Mouse (Mus musculus) left cerebral cortex, postnatal 36 days (tissue): ENCODE measurements around the gene Lhx6. TPM values are rescaled to one million over a fixed set of nuclear protein-coding genes. Genes with fewer than 3 reads are reported as not detected.

Experiments
- DNase-seq, 2 experiments: peaks; one replicate each; pipeline ENCODE4 v3.0.0; 2021 to 2022; ENCODE audit warnings: low spot score in 2 of 2, mixed read lengths in 1 of 2
- intact Hi-C: fragments of 180-260 bp; cut with DNase I; formaldehyde crosslinking; loops from one replicate; pipeline ENCODE4 v1.15.1; 2025
- total RNA-seq, 2 experiments: library from RNA; stranded (reverse); gene quantifications; 2 replicates each; pipeline ENCODE4 v1.2.3; 2021

The Lhx6 gene
- total RNA-seq, 2 experiments from 2014 or later = 15.9 to 19.0 TPM

DNA sequence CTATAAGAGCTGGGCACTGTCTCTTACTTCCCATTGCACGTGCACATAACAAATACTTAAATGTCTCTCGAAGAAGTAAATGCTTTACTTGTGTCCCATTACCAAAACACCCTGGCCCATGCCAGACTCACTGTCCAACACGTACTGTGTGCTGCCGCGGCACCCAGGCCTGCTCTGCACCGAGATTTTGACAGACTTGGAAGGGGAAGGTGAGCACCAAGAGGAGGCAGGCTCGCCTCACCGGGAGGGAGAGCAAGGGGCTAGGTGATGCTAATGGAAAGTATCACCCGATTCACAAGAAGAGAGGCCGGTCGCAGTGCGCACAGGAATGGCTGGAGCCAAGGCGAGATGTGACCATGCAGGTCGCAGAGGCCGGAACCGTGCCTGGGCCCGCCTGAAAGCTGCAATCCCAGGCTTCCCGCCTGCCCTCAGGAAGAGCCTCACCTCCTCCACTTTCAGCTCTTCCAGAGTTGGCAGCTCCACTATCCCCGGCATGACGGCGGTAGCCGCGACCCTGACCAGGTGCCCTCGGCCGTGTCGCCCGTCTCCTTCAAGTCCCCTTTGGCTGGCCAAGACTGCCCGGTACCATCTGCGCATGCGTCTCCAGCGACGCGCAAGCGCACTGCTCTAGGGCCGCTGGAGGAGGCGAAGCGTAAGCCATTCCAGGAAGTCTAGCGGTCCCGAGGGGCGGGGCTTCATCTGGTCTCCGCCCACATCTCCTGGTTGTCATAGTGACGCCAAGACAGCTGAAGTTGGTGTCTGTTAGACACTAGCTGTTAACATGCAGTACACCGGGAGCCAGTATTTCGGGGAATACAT is 56.3 kb downstream of the Lhx6 start, which contains the start of the genes Ndufa8 and Morn5:
TSS of gene Ndufa8 (minus strand) at position 659 of the 819 bp plus-strand sequence.
TSS of gene Morn5 (plus strand) at position 711 of the 819 bp plus-strand sequence.
- intact Hi-C loops = loop anchor here (1.0 kb wide), 1 partner anchor 87 kb away; the partner anchor contains the start of genes Mrrf and Rbm18

DNA sequence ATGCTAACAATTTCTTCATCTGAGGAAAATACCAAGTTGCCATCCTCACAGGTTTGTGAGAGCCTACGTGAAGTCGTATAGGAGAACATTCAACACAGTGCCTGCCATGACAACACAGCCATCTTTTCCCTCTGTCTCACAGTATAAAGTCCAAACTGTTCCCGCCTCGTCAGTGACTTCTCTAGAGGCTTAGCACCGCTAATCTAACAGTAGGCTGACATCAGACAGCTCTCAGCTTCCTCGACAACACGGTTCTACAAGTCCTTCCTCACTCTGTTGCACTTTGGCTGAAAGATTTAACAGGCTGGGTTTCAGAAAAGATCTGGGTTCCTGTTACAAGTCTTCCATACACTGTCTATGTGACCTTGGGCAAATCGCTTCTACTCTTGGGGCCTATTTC is 57.0 kb downstream of the Lhx6 start:
- no peak for DNase-seq
- intact Hi-C loops = no loop called here

More for the DNA sequence above, 56.3 kb downstream of the Lhx6 start, which contains the start of the genes Ndufa8 and Morn5:
- peak; percentile 98 for DNase-seq

DNA sequence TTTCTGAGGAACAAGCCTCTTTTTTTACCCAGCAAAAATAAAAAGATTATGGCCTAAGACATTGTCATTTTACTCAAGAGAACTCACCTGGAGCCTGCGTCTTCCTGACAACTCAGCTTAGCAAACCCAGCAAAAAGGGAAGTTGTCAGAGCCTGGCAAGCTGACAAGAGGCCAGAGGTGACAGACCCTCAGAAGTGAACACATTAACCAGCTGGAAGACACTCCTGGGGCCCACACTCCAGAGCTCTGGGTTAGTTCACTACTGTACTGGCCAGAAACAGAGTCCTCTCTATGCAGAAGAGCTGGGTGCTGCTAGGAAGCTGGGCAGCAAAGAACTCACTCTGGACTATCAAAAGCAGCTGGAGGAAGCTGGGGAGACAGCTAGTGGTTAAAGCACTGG is 64.3 kb downstream of the Lhx6 start:
- intact Hi-C loops = no loop called here

GRCm38 (mm10) chr2:36039297-36039985 is 65.8 kb downstream of the Lhx6 start:
- DNase-seq = no peak
- intact Hi-C loops = no loop called here

More for the DNA sequence above, 64.3 kb downstream of the Lhx6 start:
- DNase-seq = no peak

GRCm38 (mm10) chr2:36035413-36036081 is 69.7 kb downstream of the Lhx6 start:
- DNase-seq = no peak

GRCm38 (mm10) chr2:36034898-36035297 is 70.3 kb downstream of the Lhx6 start:
- intact Hi-C loops = no loop called here
- no peak for DNase-seq

More at GRCm38 (mm10) chr2:36035413-36036081, 69.7 kb downstream of the Lhx6 start:
- intact Hi-C loops = no loop called here

DNA sequence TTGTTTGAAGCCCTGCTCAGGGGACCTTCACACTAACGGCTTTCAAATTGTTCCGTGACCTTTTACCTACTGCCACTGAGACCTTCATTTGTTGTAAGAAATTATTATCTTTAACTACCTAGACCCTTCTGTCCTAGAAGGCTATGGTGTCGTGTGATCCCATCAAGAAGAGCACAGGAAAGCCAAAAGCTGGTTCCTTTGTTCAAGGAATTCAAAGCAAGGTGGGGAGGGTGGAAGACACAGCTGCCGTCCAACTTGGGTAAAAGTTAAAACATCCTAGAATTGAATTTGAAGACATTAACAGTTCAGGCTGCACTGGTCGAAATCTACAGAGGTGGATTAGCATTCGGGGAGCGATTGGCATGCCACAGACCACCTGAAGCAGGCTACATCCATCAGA is 71.2 kb downstream of the Lhx6 start:
- intact Hi-C loops = no loop called here
- DNase-seq = no peak

- intact Hi-C loops = no loop called here
- DNase-seq = no peak
Measured at GRCm38 (mm10) chr2:36032884-36033283, 72.3 kb downstream of the Lhx6 start.

Other genes starting within 250 kb of the Lhx6 start
- 10 to 100 TPM; 38.0 to 42.8 TPM for gene Ttll11, start 125.5 kb downstream of the Lhx6 start, total RNA-seq
- gene Ndufa8, start 56.0 kb downstream of the Lhx6 start, total RNA-seq = 100 to 1,000 TPM; 177 to 217 TPM
- gene Morn5, start 56.0 kb downstream of the Lhx6 start, total RNA-seq = under 1 TPM; 0.61 to 0.79 TPM
- gene Mrrf, start 31.0 kb upstream of the Lhx6 start, total RNA-seq = 10 to 100 TPM; 18.0 to 18.1 TPM
- 10 to 100 TPM; 46.1 to 52.7 TPM for gene Rbm18, start 31.4 kb upstream of the Lhx6 start, total RNA-seq
- 10 to 100 TPM; 16.1 to 22.2 TPM for gene Ptgs1, start 125.0 kb upstream of the Lhx6 start, total RNA-seq